Mouse (Mus musculus): ENCODE results near the gene Megf8. TPM values are rescaled to one million over a fixed set of nuclear protein-coding genes. Genes with fewer than 3 reads are reported as not detected.

Megf8 gene
- total RNA-seq, 4 experiments from 2014 or later, result 33.9 to 35.8 (median 34.8) TPM

DNA sequence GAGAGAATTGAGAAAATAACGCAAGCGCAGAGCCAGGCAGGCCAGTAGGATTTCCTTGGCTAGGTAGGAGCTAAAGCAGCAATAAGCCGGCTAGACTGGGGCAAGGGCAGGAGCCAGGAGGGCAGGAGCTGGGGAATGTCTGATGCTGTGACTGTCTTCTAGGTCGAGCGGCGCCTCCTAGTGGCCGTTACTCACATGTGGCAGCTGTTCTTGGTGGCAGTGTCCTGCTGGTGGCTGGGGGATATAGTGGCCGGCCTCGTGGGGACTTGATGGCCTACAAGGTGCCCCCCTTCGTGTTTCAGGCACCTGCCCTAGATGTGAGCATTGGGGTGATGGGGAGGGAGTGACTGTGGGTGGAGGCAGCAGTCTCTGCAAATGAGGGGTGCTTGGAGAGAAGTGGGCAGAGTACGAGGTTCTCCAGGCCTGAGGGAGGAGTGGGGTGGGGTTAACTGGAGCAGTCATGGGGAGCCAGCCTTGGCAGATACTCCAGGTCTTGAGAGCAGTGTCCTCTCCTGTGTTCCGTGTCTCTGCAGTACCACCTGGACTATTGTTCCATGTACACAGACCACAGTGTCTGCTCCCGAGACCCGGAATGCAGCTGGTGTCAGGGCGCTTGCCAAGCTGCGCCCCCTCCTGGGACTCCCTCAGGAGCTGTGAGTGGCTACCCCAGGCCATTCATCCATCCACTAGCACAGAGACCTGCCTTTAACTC lies 16.8 kb downstream of the Megf8 start:
- peak; percentile 50 for DNase-seq (ENCODE audit: low spot score)

- no peak for DNase-seq (ENCODE audit: low spot score)
Observed at GRCm38 (mm10) chr7:25334472-25334871, 17.5 kb downstream of the Megf8 start.

GRCm38 (mm10) chr7:25339329-25339728 lies 22.4 kb downstream of the Megf8 start:
- DNase-seq (ENCODE audit: low spot score), result no peak

- DNase-seq (ENCODE audit: low spot score), result no peak
Observed at GRCm38 (mm10) chr7:25341000-25341784, 24.2 kb downstream of the Megf8 start.

GRCm38 (mm10) chr7:25348861-25349260 lies 31.9 kb downstream of the Megf8 start:
- no peak for DNase-seq (ENCODE audit: low spot score)

GRCm38 (mm10) chr7:25358721-25359206 lies 41.8 kb downstream of the Megf8 start:
- no peak for DNase-seq (ENCODE audit: low spot score)

- no peak for DNase-seq (ENCODE audit: low spot score)
Observed at GRCm38 (mm10) chr7:25363151-25363550, 46.2 kb downstream of the Megf8 start.

DNA sequence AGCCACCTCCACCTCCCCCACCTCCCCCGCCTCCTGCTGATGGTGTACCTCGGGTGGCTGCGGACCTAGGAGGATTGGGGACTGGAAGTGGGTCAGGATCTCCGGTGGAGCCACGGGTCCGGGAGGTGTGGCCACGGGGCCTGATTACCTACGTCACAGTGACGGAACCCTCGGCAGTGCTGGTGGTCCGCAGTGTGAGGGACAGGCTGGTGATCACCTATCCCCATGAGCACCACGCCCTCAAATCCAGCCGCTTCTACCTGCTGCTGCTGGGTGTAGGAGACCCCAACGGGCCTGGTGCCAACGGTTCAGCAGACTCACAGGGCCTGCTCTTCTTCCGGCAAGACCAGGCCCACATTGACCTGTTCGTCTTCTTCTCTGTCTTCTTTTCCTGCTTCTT lies 46.7 kb downstream of the Megf8 start:
- no peak for DNase-seq (ENCODE audit: low spot score)

DNA sequence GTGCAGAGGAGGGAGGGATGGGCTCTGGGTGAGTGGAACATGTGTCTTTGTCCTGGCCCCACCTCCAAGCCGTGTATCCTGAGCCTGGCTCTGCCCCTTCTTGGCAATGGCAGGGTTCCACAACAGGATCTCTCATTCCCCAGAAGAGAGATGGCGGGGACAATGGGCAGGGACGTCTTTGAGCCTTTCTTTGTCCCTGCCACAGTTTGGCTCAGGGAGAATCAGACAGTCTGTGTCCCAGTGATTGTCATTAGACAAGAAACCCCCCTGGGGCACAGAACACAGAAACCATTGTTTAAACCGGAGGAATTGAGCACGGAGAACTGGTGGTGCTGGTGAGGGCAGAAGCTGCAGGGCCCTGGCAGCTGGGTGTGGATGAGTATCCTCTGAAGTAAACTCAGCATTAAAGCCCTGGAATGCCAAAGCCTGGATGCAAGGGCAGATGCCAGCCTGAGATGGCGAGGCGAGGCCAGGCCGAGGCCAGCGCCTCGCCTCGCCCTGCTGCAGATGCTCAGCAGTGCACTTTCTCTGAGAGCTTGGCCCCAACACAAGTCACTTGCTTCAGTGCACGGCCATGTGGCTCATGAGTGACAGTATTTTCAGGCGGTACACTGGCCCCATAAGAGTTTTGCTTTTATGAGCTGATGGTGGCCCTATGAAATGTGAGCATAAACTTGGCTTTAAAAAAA lies 49.1 kb downstream of the Megf8 start:
- DNase-seq (ENCODE audit: low spot score), result no peak

DNA sequence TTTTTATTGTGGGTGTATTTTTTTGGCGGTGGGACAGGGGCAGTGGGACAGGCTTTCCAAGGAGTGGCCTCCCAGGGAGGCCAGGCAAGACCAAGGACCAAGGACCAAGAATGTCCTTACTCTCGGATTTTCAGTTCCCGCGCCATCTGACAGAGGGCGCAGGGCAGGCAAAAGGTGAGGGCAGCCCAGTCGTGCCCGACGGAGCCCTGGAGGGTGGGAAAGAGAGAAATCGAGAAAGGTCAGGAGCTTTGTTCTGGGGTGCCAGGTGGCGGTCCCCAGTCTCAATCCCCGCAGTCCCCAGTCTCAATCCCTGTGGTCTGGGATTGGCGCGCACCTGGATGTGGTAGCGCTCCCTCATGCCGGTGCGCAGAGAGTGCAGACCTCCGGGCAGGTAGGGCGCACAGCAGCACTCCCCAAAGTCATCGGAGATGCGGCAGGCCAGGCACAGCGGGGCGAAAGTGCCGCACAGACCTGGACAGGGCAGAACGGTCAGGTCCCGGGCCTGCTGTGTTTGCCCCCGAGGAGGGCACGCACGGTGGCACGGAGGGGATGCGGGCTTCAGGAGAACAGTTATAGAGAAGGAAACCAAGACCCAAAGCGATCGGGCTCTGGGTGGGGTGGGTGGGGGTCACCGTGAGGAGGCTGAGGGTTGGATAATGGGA lies 50.8 kb downstream of the Megf8 start:
- no peak for DNase-seq (ENCODE audit: low spot score)

DNA sequence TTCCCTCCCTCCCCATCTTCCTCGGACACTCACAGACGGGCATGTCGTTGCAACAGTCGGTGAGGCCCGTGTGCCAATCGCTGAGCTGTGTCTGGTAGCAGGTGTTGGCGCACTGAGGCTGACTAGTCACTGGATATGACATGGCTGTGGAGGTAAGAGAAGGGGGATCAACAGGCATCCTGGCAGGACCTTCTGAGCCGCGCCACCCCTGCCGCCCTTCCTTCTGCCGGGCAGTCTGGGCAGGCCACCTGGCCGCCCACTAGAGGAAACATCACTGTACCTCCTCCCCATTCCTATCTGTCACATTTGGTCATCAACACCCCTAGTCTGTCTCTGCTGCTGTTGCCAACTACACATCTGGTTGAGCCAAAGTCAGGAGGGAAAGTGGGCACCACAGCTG lies 51.4 kb downstream of the Megf8 start:
- no peak for DNase-seq (ENCODE audit: low spot score)

DNA sequence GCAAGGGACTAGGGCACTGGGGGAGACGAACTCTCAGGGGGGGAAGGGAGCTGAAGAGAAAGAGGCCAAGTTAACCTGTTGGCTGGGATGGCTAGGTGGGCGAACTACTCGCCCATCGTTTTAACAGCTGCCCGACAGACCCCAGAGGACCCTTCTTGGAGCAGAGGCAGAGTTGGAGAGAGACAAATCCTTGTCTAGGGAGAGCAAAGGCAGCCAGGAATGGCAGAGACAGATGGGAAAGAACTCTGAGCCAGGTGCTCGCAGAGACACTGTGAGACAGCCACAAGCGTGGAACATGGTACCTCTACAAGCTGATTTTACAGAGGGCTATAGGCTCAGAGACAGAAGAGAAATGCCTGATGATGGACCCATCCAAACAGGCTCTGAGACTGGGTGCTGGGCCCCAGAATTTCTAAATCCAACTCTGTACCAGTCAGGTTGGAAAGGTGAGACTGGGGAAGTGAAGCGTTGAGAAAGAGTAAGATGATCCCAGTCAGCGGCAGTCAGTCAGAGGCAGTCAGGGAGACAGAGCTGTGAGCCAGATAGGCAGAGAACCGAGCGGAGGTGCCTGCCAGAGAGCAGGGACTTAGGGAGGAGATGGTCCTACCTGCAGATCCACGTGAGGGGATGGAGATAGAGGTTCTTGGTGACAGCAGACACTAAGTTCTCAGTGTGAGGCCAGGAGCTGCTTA lies 52.2 kb downstream of the Megf8 start, which contains the start of gene Cnfn:
Gene Cnfn, minus strand, starts transcription at position 667 of the 692 bp plus-strand sequence.
- DNase-seq (ENCODE audit: low spot score), result no peak

DNA sequence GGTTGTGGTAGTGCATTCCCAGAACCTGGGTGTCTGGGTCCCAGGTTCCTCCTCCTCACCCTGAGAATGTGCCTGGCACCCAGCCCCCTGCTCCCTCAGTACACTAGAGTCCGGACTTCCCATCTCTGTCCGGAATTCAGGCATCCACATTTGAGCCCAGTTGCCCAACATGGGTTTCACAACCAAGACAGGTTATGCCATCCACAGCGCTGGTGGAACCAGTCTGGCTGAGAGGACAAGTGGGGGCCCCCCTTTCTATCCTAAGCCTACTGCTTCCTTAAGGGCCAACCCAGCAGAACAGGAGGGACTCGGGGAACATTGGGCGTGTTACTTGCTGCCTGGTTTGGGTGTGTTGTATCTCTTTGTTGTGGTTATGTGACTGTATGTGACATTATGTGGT lies 55.5 kb downstream of the Megf8 start:
- no peak for DNase-seq (ENCODE audit: low spot score)

GRCm38 (mm10) chr7:25376556-25376955 lies 59.6 kb downstream of the Megf8 start:
- peak; percentile 91 for DNase-seq (ENCODE audit: low spot score)

- no peak for DNase-seq (ENCODE audit: low spot score)
Observed at GRCm38 (mm10) chr7:25377100-25377700, 60.2 kb downstream of the Megf8 start.

- DNase-seq (ENCODE audit: low spot score), result no peak
Observed at GRCm38 (mm10) chr7:25378181-25379100, 61.5 kb downstream of the Megf8 start.

- DNase-seq (ENCODE audit: low spot score), result no peak
Observed at GRCm38 (mm10) chr7:25379551-25380351, 62.8 kb downstream of the Megf8 start.

DNA sequence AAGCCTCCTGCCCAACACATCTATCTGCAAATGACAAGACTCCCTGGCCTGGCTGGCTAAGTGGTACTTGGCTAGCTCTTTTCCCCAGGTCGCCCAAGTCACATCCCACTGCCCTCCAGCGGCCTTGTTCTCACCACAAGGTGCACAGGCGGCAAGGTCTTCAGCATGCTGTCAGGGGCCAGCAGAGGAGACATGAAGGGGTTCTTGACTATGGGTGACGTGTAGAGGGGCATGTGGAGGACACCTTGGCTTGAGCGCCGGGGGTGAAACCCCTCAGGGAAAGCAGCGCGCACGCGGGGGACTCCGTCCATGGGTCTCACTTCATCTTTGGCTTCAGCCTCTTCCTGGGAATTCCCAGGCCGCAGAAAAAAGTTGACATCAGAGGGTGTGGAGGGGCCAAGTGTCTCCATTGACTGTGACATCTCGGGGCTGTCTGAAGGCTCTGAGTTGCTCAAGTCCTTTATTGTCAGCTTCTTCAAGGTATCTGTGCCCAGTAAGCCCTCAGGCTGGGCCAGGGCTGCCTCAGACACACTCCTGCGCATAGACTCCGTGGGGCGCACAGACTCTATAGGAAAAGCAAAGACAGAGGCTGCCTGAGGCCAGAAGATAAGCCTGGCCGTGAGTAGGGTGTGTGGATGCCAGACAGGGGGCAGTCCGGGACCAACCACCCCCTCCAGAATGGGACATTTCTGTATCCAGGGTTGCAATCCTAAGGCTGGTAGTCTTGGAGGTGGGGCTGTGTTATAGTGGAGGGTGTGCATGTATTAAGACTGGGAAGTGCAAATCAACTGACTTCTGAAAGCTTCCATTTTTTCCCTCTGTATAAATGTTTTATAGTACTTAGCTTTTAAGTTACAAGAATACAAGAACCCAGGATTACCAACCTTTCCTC lies 63.7 kb downstream of the Megf8 start:
- DNase-seq (ENCODE audit: low spot score), result no peak

Measured in heart, adult 8-10 months (tissue).